Mouse (Mus musculus) CH12.LX (cell line): Measurements from ENCODE around the gene Zbtb42. TPM values are rescaled to one million over a fixed set of nuclear protein-coding genes. Genes with fewer than 3 reads are reported as not detected.

Source experiments
- DNase-seq: peaks from one replicate; pipeline ENCODE4 v3.0.0-alpha.2; 2013; ENCODE audit errors: extremely low read depth
- H3K27ac ChIP-seq: 2 replicates; pipeline ENCODE4 v1.5.1; 2012; ENCODE audit warnings: low read depth, mild to moderate bottlenecking, control low read depth, moderate library complexity; ENCODE audit not compliant: insufficient read depth
- H3K27me3 ChIP-seq: replicated peaks from 2 replicates; pipeline ENCODE3; 2012; ENCODE audit warnings: inconsistent platforms
- H3K36me3 ChIP-seq, 2 experiments: replicated peaks in 1 of 2; 2 replicates each; pipeline versions ENCODE3 to v1.6.1; 2012; ENCODE audit warnings: inconsistent platforms in 1 of 2, low read length in 1 of 2, mild to moderate bottlenecking in 1 of 2, mixed read lengths in 1 of 2, moderate library complexity in 1 of 2; ENCODE audit not compliant: control insufficient read depth in 1 of 2, insufficient read depth in 1 of 2
- H3K4me1 ChIP-seq, 2 experiments: 2 replicates each; pipeline ENCODE4 v1.6.1; 2012; ENCODE audit warnings: inconsistent platforms in 1 of 2, moderate library complexity in 1 of 2; ENCODE audit not compliant: insufficient read depth in 2 of 2, control insufficient read depth in 1 of 2
- H3K4me2 ChIP-seq: 2 replicates; pipeline ENCODE4 v1.6.1; 2012; ENCODE audit warnings: low read depth, mild to moderate bottlenecking, control low read depth; ENCODE audit not compliant: poor library complexity, insufficient read depth, severe bottlenecking
- H3K4me3 ChIP-seq, 3 experiments: fragments of 150-350 bp in 1 of 3; sonication (generic) in 1 of 3; replicated peaks in 1 of 3; 2 replicates each; pipeline versions ENCODE3 to v1.5.1; 2011 to 2012; ENCODE audit warnings: low read depth in 2 of 3, low read length in 2 of 3, mild to moderate bottlenecking in 2 of 3, moderate library complexity in 2 of 3, control low read depth in 1 of 3, improper control_type of control experiment in 1 of 3, inconsistent platforms in 1 of 3, mixed read lengths in 1 of 3; ENCODE audit not compliant: poor library complexity in 1 of 3
- H3K79me2 ChIP-seq: replicated peaks from 2 replicates; pipeline ENCODE4 v1.6.1; 2012; ENCODE audit warnings: mild to moderate bottlenecking, moderate library complexity; ENCODE audit not compliant: control insufficient read depth, poor library complexity, insufficient read depth, severe bottlenecking; ENCODE audit errors: extremely low read depth
- H3K9ac ChIP-seq: 2 replicates; pipeline ENCODE4 v1.6.1; 2012; ENCODE audit warnings: low read depth, mild to moderate bottlenecking, control low read depth, moderate library complexity; ENCODE audit not compliant: insufficient read depth
- H3K9me3 ChIP-seq: replicated peaks from 2 replicates; pipeline ENCODE3; 2012; ENCODE audit warnings: low read length, inconsistent platforms, mixed read lengths
- CTCF ChIP-seq, 2 experiments: IDR thresholded peaks in 1 of 2; conservative IDR thresholded peaks in 1 of 2; 2 replicates each; pipeline ENCODE4 v1.5.1; 2011 to 2012; ENCODE audit warnings: low read depth in 2 of 2, low read length in 2 of 2, improper control_type of control experiment in 1 of 2, inconsistent platforms in 1 of 2, mild to moderate bottlenecking in 1 of 2, moderate library complexity in 1 of 2
- GABPA ChIP-seq: IDR thresholded peaks from 2 replicates; pipeline ENCODE4 v1.6.1; 2012; ENCODE audit warnings: low read depth, low read length, improper control_type of control experiment, inconsistent platforms; ENCODE audit not compliant: insufficient replicate concordance
- JUND ChIP-seq: conservative IDR thresholded peaks from 2 replicates; pipeline ENCODE4 v1.6.1; 2011; ENCODE audit warnings: low read depth, low read length, improper control_type of control experiment
- KAT2A ChIP-seq: IDR thresholded peaks from 2 replicates; pipeline ENCODE4 v1.6.1; 2012; ENCODE audit warnings: low read length, improper control_type of control experiment, inconsistent platforms; ENCODE audit not compliant: insufficient replicate concordance
- MEF2A ChIP-seq: IDR thresholded peaks from 2 replicates; pipeline ENCODE4 v1.6.1; 2014; ENCODE audit warnings: low read depth, mild to moderate bottlenecking, inconsistent platforms, low read length, improper control_type of control experiment, borderline replicate concordance
- MXI1 ChIP-seq: IDR thresholded peaks from 2 replicates; pipeline ENCODE4 v1.6.1; 2011; ENCODE audit warnings: mild to moderate bottlenecking, low read depth, low read length, improper control_type of control experiment
- MYC ChIP-seq: IDR thresholded peaks from 2 replicates; pipeline ENCODE4 v1.6.1; 2011; ENCODE audit warnings: low read depth, mild to moderate bottlenecking, improper control_type of control experiment, low read length
- NRF1 ChIP-seq: IDR thresholded peaks from 2 replicates; pipeline ENCODE4 v1.6.1; 2014; ENCODE audit warnings: low read depth, mild to moderate bottlenecking, inconsistent platforms, low read length, improper control_type of control experiment, moderate library complexity
- RAD21 ChIP-seq: IDR thresholded peaks from 2 replicates; pipeline ENCODE4 v1.6.1; 2011; ENCODE audit warnings: low read depth, mild to moderate bottlenecking, low read length, improper control_type of control experiment, moderate library complexity
- SMC3 ChIP-seq: IDR thresholded peaks from 2 replicates; pipeline ENCODE4 v1.6.1; 2011; ENCODE audit warnings: low read depth, low read length, improper control_type of control experiment
- TCF12 ChIP-seq: IDR thresholded peaks from 2 replicates; pipeline ENCODE4 v1.6.1; 2014; ENCODE audit warnings: low read depth, mild to moderate bottlenecking, inconsistent platforms, low read length, improper control_type of control experiment
- UBTF ChIP-seq: IDR thresholded peaks from 2 replicates; pipeline ENCODE4 v1.6.1; 2012; ENCODE audit warnings: low read depth, mild to moderate bottlenecking, inconsistent platforms, low read length, improper control_type of control experiment, moderate library complexity
- USF2 ChIP-seq: conservative IDR thresholded peaks from 2 replicates; pipeline ENCODE4 v1.6.1; 2011; ENCODE audit warnings: low read depth, low read length, improper control_type of control experiment
- ZC3H11A ChIP-seq: IDR thresholded peaks from 2 replicates; pipeline ENCODE4 v1.6.1; 2012; ENCODE audit warnings: low read depth, mild to moderate bottlenecking, inconsistent platforms, low read length, improper control_type of control experiment
- ZNF384 ChIP-seq: IDR thresholded peaks from 2 replicates; pipeline ENCODE4 v1.6.1; 2012; ENCODE audit warnings: low read depth, low read length, improper control_type of control experiment, inconsistent platforms
- dilution Hi-C: fragments of 300-500 bp; cut with MboI; formaldehyde crosslinking; loops from 2 replicates; pipeline ENCODE4 v1.14.3; 2020; ENCODE audit warnings: low sequenced_read_pairs; ENCODE audit not compliant: extremely low pct_unique_long_range_greater_than_20kb, extremely low pct_ligation_motif_present
- in situ Hi-C: fragments of 300-500 bp; cut with MboI; formaldehyde crosslinking; loops from 3 replicates; pipeline ENCODE4 v1.14.3; 2019; ENCODE audit warnings: low sequenced_read_pairs, low pct_ligation_motif_present, low pct_unique_long_range_greater_than_20kb, mixed read lengths
- polyA plus RNA-seq: library from polyadenylated mRNA; unstranded; fragments of >175 nt; gene quantifications from 2 replicates; pipeline ENCODE4 v1.2.1, GENCODE M21; 2012; ENCODE audit warnings: low read depth; ENCODE audit not compliant: insufficient read length
- total RNA-seq, 2 experiments: library from RNA; depleted of rRNA; stranded (reverse); fragments of 300-350 nt in 1 of 2; fragments of >200 nt in 1 of 2; gene quantifications; 2 replicates each; pipeline ENCODE4 v1.2.3; 2012 to 2014

Zbtb42 gene
- total and polyA plus RNA-seq, 3 experiments: 0.11 to 0.30 TPM; not detected in 1

DNA sequence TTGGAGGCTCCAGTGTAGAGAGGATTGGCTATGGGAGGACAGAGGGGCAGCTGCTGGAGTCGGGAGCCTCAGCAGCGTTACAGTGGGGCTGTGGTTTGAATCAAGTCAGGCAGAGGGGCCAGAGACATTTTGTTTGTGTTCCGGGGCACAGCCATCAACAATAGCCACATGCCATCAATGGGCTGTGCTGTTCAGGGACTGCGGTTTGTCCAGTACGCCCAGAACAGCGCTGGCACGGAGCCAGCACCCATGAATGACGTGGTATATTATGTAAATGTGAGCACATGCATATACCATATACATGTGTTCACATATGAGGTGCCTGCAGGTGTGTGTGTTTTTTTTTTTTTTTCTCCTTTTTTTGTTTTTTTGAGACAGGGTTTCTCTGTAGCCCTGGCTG lies 49.2 kb downstream of the Zbtb42 start:
- peaks cover 2 to 3% of the 10 kb centered on the region in 2 experiments; a peak in 3 of 4 replicates for H3K4me1 ChIP-seq
- peaks cover 4 to 8% of the 10 kb centered on the region in 2 experiments for H3K36me3 ChIP-seq
- no peak for TF ChIP-seq NRF1
- no peak for TF ChIP-seq SMC3
- TF ChIP-seq USF2: no peak
- TF ChIP-seq MYC: no peak
- no peak for TF ChIP-seq GABPA
- TF ChIP-seq ZC3H11A: no peak
- TF ChIP-seq RAD21: no peak
- H3K4me2 ChIP-seq: no peak overlapping the region
- H3K27me3 ChIP-seq: peaks cover 43% of the 10 kb centered on the region
- no peak overlapping the region for H3K27ac ChIP-seq
- no peak for DNase-seq
- no peak overlapping the region for H3K4me3 ChIP-seq
- in situ Hi-C loops (no loop called here), dilution Hi-C loops (no loop called here)
- H3K9me3 ChIP-seq: no peaks in the 10 kb centered on the region
- no peak overlapping the region for H3K9ac ChIP-seq
- H3K79me2 ChIP-seq: no peaks in the 10 kb centered on the region

GRCm38 (mm10) chr12:112730808-112731207 lies 52.2 kb downstream of the Zbtb42 start:
- in situ Hi-C loops: no loop called here
- Histone ChIP-seq H3K79me2 (no peaks in the 10 kb centered on the region), H3K4me2 (no peak overlapping the region), H3K4me3 (no peak overlapping the region), H3K9me3 (no peaks in the 10 kb centered on the region), H3K4me1 (peaks cover 0 to 12% of the 10 kb centered on the region in 2 experiments; a peak in 2 of 4 replicates), H3K27me3 (peaks cover 27% of the 10 kb centered on the region), H3K27ac (no peak overlapping the region), H3K9ac (no peak overlapping the region), H3K36me3 (peaks cover 10 to 24% of the 10 kb centered on the region in 2 experiments)
- dilution Hi-C loops: no loop called here
- DNase-seq: no peak
- TF ChIP-seq NRF1 (no peak), JUND (no peak), UBTF (no peak), MXI1 (no peak), KAT2A (no peak), MEF2A (no peak), CTCF (conservative IDR thresholded peaks at IDR 0.05 in 1 of 2, IDR thresholded peaks at IDR 0.05 in 1 of 2; ENCODE audit: low read depth in 2 of 2, low read length in 2 of 2) (no peak), ZNF384 (no peak), TCF12 (no peak)

Other genes with a start within 250 kb of the Zbtb42 start
- not detected in 2 replicates for gene A530016L24Rik, start 189.4 kb upstream of the Zbtb42 start, total RNA-seq (2012; rRNA removed)
- gene A530016L24Rik, start 189.4 kb upstream of the Zbtb42 start, total RNA-seq (2014; rRNA removed): not detected in 2 replicates
- gene A530016L24Rik, start 189.4 kb upstream of the Zbtb42 start, polyA plus RNA-seq: not detected in 2 replicates
- gene Tmem179, start 162.1 kb upstream of the Zbtb42 start, total RNA-seq (2012; rRNA removed): not detected in 2 replicates
- gene Tmem179, start 162.1 kb upstream of the Zbtb42 start, total RNA-seq (2014; rRNA removed): not detected in 2 replicates
- not detected in 2 replicates for gene Tmem179, start 162.1 kb upstream of the Zbtb42 start, polyA plus RNA-seq
- gene Inf2, start 90.0 kb upstream of the Zbtb42 start, total RNA-seq (2012; rRNA removed): 29.7 and 36.6 TPM in 2 replicates
- gene Inf2, start 90.0 kb upstream of the Zbtb42 start, total RNA-seq (2014; rRNA removed): 13.5 and 13.9 TPM in 2 replicates
- gene Inf2, start 90.0 kb upstream of the Zbtb42 start, polyA plus RNA-seq: 129 and 131 TPM in 2 replicates
- 9.4 and 10.7 TPM in 2 replicates for gene Adssl1, start 58.8 kb upstream of the Zbtb42 start, total RNA-seq (2012; rRNA removed)
- 10.2 and 11.8 TPM in 2 replicates for gene Adssl1, start 58.8 kb upstream of the Zbtb42 start, total RNA-seq (2014; rRNA removed)
- 29.4 and 37.1 TPM in 2 replicates for gene Adssl1, start 58.8 kb upstream of the Zbtb42 start, polyA plus RNA-seq
- 137 and 149 TPM in 2 replicates for gene Siva1, start 34.1 kb upstream of the Zbtb42 start, total RNA-seq (2012; rRNA removed)
- 78.1 and 81.9 TPM in 2 replicates for gene Siva1, start 34.1 kb upstream of the Zbtb42 start, total RNA-seq (2014; rRNA removed)
- 135 and 158 TPM in 2 replicates for gene Siva1, start 34.1 kb upstream of the Zbtb42 start, polyA plus RNA-seq
- gene Akt1, start 3.9 kb upstream of the Zbtb42 start, total RNA-seq (2012; rRNA removed): 66.6 and 79.9 TPM in 2 replicates
- gene Akt1, start 3.9 kb upstream of the Zbtb42 start, total RNA-seq (2014; rRNA removed): 69.8 and 74.4 TPM in 2 replicates
- 144 and 178 TPM in 2 replicates for gene Akt1, start 3.9 kb upstream of the Zbtb42 start, polyA plus RNA-seq
- 30.6 and 39.1 TPM in 2 replicates for gene Cep170b, start 41.6 kb downstream of the Zbtb42 start, total RNA-seq (2012; rRNA removed)
- 44.4 and 48.1 TPM in 2 replicates for gene Cep170b, start 41.6 kb downstream of the Zbtb42 start, total RNA-seq (2014; rRNA removed)
- 44.4 and 63.1 TPM in 2 replicates for gene Cep170b, start 41.6 kb downstream of the Zbtb42 start, polyA plus RNA-seq
- gene Pld4, start 81.8 kb downstream of the Zbtb42 start, total RNA-seq (2012; rRNA removed): 149 and 155 TPM in 2 replicates
- 112 and 117 TPM in 2 replicates for gene Pld4, start 81.8 kb downstream of the Zbtb42 start, total RNA-seq (2014; rRNA removed)
- gene Pld4, start 81.8 kb downstream of the Zbtb42 start, polyA plus RNA-seq: 196 and 226 TPM in 2 replicates
- gene Ahnak2, start 123.8 kb downstream of the Zbtb42 start, total RNA-seq (2012; rRNA removed): 16.2 and 27.7 TPM in 2 replicates
- gene Ahnak2, start 123.8 kb downstream of the Zbtb42 start, total RNA-seq (2014; rRNA removed): 2.0 and 3.1 TPM in 2 replicates
- gene Ahnak2, start 123.8 kb downstream of the Zbtb42 start, polyA plus RNA-seq: 14.4 and 14.6 TPM in 2 replicates
- 3.1 and 3.5 TPM in 2 replicates for gene Clba1, start 130.1 kb downstream of the Zbtb42 start, total RNA-seq (2012; rRNA removed)
- 2.5 TPM in 2 replicates for gene Clba1, start 130.1 kb downstream of the Zbtb42 start, total RNA-seq (2014; rRNA removed)
- gene Clba1, start 130.1 kb downstream of the Zbtb42 start, polyA plus RNA-seq: 3.0 and 3.5 TPM in 2 replicates
- 78.0 and 90.6 TPM in 2 replicates for gene Cdca4, start 150.6 kb downstream of the Zbtb42 start, total RNA-seq (2012; rRNA removed)
- gene Cdca4, start 150.6 kb downstream of the Zbtb42 start, total RNA-seq (2014; rRNA removed): 111 and 128 TPM in 2 replicates
- gene Cdca4, start 150.6 kb downstream of the Zbtb42 start, polyA plus RNA-seq: 68.3 and 78.0 TPM in 2 replicates
- gene Gpr132, start 189.4 kb downstream of the Zbtb42 start, total RNA-seq (2012; rRNA removed): 31.1 and 44.7 TPM in 2 replicates
- gene Gpr132, start 189.4 kb downstream of the Zbtb42 start, total RNA-seq (2014; rRNA removed): 19.4 and 24.4 TPM in 2 replicates
- 50.9 and 62.1 TPM in 2 replicates for gene Gpr132, start 189.4 kb downstream of the Zbtb42 start, polyA plus RNA-seq